Mouse (Mus musculus): ENCODE measurements at regions not wholly inside any gene's neighbourhood (a gene's known extent, or its start where the extent isn't known, plus 50 kb on each side); places are given as distances from the start of the nearest gene placed in this dataset.
"Not testable (repeated sequence)": the region's sequence is repeated elsewhere in the genome, so short reads cannot be mapped to it uniquely, and the experiment has no call there.

DNA sequence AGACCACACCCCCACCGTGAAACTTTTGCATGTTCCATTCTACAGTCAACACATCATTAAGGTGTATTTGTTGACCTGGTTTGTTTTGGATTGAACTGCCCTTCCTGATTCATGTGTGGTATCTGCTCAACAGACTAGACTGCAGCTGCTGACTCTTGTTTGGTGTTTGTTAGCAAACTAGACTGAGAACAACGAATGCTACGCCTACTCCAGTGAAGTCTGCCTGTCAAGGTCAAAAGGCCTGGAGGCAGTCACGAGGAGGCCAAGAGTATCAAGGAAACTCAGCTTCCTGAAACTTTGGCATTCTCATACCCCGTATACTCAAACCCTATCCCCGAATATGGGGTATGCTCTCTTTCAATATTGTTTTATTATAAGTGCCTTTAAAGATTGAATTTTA, 194.2 kb upstream of the Spin1 start:
- not testable (repeated sequence) for DNase-seq

DNA sequence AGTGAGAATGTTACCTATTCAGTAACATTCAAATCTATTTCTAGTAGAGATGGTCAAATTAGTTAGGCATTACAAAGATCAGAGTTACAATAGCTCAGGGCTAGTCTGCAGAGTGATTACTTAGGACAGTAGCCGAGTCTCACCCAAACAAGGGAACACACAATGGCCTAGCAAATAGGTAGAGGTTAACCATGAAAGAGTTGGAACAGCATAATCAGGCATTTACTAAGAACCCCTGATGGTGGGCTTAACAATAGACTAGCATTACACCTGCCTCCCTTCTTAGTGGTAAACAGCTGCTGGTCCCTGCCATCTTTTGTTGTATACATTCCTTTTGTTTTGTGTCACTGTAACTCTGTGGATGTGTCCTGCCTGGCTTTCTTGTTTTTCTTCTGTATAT, 193.8 kb upstream of the Spin1 start:
- no peak for DNase-seq

DNA sequence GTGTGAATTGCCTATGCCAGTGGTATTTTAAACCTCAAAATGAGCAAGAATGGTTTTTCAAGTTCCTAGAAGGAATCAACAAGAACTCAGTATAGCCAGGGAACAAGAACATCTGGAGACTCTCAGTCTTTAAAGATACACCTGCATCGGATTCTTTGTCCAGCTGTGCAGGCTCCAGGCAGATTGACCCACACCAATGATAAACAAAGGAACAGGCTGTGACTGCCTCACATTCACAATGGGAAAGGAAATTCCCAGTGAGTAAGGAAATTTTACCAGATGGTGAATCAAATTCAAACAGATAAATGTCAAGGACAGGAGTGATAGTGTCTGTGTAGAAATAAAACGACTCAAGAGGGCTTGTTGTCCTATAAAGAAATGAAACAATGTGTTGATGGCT, 187.9 kb upstream of the Spin1 start:
- not testable (repeated sequence) for DNase-seq

DNA sequence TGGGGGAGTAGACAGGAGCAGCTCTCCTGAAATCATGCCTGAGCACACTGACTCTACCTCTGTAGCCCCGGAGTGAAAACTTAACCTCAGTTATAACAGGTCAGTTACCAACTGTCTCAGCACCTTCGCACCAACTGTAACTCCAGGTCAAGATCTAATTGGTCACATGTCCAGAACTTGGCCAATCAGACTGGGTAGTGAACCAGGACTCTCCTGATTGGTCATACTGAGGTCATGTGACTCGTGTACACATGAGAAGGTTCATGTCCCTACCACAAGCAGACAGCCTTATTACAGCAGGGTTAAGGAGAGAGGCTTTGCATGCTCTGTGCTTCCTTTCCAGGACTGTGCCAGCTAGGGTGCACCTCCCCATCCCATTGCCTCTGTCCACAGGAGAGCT, 166.7 kb upstream of the Spin1 start:
- not testable (repeated sequence) for DNase-seq

DNA sequence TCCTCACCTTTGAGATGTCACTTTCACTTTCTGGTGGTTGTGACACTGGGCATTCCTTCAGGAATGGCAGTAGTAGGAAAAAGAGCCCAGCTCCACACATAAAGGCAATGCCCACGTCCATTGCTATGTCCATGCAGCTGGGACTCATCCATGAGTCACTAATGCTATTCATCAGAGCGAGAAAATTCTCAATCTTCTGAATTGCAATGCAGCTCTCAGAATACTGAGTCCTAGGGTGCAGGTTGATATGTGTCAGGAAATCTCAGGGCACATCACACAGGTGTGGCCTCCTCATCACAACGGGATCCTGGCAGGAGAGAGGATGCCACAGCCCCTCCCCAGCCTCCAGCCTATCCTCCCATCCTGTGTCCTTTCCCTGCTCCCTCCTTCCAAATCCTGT, 158.1 kb upstream of the Spin1 start:
- DNase-seq = no peak

DNA sequence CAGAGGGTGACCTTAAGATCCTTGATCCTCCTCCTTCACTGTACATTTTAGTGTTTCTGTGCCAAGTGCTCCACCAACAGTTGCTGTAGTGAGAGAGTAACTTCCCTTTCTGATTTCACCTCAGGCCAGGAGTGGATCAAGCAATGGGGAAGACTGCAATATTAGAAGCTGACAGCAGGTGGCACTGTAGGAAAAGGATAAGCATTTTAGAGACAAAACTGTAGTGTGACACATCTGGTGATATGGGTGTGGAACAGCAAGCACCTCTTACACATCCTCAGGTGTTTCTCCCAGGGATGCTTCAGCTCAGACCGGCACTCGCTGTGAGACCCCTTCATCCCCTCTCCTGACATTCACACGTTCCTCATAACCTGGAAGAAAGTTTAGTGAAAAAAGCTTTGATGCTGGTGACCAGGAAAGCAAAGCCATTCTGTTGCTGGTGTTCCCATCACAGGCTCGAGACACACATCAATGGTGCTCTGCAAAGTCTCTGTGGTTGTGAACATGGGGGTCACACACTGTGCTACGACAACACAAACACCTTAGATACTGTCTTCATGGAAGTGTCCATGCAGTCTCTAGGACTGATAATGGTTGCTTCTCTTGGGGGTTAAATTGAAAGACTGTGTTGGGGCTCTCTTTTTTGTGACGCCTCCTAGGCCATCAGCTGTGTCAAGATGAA, 151.0 kb upstream of the Spin1 start:
- DNase-seq = peak; percentile 90

DNA sequence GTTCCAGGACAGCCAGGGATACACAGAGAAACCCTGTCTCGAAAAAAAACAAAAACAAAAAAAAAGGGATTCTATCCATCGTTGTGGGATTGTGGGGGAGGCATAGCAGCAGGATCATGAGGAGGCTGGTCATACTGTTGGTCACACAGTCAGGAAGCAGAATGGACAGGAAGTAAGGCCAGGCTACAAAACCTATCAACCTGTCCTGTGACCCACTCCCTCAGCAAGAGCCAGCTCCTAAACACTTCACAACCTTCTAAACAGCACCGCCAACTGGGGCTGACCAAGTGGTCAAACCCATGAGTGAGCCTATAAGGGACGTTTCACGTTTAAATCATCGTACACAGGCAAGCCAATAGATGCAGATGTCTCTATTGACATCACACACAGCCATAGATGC, 146.0 kb upstream of the Spin1 start:
- DNase-seq = peak; percentile 2

DNA sequence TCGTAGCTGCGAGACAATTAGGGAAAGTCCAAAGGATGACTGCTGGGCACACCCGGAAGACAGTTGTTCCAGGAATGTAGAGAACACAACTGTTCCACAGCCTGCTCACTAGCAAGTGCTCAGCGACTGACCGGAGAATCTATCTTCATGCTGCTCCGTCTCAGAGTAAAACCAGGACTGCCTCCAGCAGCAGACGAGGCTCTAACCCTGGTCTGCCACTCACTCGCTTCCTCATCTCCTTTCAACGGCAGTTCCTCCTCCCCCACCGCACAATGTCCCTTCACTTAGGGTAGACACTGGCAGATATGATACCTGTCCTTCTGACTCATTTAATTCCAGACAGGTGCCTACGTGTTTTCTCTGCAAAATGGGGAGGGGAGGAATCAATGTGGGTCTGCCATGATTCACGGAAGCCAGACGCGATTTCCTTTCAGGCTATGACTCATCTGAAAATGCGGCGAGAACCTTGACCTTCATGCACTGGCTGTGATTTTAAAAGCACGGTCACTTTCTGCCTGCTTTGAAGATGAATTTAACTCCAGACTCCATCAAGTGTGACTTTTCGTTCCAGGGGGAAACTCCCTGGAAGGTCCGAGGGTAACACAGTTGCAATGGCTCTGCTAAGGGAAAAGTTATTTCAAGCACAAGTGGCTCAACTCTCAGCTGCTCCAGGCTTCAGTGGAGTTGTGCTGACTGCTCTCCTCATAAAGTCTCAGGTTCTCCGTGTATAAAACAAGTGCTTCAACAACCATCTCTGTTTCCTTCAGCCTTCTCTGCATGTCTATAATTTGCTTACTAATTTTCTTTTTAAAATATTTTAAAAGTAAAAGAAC, 142.4 kb upstream of the Spin1 start:
- DNase-seq = peak; percentile 17

DNA sequence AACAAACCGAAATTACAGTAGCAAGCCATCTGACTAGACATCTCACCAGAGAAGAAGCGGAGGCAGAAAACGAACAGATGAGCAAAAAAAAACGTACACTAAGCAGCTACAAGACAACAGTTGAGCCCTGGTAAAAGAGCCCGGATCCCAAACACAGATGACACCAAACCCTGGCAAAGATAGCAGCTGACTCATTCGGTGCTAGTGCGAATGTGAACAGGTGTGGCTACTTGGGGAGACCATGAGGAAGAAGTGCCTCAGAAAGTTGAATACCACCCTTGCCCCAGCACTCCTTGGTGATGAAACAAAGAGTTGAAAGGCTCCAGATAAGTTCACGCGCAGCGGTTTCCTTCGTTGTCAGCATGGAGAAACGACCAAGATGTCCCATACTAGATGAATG, 139.8 kb upstream of the Spin1 start:
- DNase-seq = no peak

DNA sequence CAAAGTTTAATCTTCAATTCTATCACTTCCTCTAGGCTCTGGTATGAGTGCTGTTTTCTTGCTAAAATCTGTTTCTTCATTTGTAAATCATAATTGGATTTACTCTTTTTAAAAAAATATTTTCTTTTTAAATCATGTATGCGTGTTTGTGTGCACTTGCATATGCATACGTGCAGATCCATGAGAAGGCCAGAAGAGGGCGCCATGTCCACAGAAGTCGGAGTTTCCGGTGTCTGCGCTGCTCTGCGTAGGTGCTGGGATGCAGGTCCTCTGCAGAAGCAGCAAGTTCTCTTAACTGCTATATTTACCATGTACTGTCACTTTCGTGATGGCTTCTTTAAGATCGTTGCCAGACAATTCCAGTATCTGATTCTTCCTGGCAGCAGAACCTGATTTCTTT, 136.6 kb upstream of the Spin1 start:
- peak; percentile 43 for DNase-seq

DNA sequence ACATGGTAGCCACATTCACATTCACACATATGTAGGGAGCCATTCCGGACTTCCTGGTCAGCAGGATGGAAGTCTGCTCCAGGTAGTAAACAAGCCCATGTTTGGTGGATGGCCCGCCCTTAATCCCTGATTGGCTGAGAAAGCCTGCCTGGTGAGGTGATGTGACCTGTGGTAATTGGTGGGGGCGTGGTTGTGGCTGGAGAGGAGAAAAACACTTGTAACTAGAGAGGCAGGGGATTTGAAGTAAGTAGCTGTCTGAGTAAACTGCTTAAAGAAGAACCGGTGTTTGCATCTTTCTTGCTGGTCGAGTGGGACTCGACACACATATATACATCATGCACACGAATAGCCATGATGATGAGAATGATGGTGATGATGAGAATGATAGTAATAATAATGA, 135.6 kb upstream of the Spin1 start:
- DNase-seq = not testable (repeated sequence)

DNA sequence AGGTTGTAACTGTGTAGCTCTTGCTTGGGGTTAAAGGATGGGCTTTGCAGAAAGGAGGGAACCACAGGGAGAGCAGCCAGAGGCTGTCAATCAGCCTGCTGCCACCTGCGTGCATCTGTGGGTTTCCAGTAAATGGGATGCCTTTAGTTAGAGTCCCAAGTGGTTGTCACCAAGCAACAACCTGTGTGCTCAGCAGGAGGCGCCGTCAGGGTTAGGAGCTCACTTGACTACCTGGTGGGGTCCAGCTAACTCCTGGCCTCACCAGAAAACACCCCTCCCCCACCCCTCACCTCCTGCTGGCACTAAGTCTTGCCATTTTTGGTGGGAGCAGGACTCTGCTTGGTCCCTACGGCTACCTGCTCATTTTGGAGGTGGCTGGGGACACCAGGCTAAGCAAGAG, 135.0 kb upstream of the Spin1 start:
- DNase-seq = no peak

DNA sequence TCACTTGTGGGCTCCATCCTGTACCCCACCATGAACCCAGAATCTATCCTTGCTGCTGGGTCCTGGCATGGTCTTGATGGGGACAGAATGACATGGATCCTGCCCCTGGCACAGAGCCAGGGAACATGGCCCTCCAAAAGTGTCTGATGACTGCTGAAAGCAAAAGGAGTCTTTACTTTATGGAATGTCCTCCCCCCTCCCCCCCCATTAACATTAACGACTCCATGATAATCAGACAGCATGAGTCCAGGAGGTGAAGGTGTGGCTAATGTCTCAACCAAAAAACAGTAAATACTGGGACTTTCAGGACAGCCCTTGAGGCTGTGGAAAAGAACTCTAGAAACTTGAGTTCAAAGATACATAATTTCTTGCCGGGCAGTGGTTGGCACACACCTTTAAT, 133.9 kb upstream of the Spin1 start:
- DNase-seq = no peak

DNA sequence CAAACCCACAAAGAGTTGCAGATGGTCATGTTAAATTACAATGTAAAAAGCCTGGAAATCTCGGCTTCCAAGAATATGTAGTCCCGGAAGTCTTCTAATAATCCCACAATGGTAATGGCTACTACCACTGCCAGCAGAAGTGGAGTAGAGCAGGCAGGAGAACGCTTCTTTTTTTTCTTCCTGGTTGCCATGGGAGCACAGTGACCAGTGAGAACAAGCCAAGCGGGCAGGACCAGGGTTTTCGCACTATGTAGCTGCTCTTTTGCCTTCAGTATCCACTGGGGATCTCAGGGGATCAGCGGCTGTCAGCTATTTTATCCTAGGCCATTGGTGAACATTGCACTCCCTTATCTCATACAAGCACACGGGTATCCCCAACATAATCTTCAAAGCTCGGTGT, 127.3 kb upstream of the Spin1 start:
- DNase-seq = no peak

DNA sequence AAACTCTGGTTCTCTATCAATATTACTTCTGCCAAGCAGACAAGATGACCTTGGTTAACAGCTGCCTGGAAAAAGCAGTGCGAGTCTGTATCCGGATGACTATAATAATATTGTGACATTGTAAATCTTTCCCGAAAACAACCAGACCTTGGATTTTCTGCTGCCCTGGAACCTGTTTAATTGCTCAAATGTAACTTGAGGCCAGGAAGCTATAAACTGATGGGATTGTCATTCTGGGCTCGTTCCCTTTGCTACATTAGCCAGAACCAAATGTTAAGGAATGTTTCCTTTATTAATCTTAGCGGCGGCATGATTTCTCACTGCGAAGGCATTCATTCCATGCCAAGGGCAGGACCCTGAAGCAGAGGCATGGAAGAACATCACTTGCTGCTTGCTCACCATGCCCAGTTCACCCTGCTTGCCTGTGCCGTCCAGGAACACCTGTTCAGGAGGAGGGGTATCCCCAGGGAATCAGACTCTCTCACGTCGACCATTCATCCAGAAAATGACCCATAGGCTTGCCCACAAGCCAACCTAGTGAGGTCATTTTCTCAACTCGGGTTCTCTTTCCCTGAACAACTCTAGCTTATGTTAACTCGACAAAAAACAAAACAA, 125.3 kb upstream of the Spin1 start:
- DNase-seq = peak; percentile 13

DNA sequence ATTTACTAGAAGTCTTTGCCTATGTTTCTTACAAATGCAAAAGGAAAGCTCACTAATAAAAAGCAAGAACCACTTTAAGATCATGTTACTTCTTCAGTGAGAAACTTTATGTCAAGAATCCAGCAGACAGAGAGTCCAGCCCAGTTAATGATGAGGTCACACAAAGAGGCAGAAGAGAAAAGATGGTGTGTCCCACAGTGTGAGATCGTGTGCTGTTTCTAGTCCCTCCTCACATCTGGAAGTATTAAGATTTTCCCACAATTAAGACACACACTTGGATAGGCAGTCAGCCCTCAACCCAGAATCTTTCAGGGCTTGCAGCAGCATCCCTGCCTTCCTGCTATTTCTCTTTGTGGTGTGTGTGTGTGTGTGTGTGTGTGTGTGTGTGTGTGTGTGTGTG, 118.7 kb upstream of the Spin1 start:
- no peak for DNase-seq

DNA sequence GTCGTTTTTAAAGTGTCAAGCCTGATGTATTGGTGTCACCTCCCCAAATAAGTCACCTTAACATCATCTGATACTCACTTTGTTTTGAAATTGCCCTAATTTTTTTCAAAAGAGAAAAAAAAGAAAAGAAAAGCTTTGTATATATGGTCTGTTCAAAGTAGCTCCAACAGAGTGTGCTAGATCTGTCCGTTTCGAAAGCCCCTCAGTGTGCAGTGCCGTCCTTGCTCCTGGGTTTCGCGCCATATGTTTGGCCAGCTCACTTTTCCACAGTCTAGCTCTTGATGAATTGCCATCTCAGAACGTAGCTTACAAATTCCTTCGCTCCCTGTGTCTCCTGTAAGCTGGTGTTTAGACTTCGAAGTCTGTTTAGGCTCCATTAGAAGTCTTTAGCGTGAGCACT, 117.7 kb upstream of the Spin1 start:
- no peak for DNase-seq

DNA sequence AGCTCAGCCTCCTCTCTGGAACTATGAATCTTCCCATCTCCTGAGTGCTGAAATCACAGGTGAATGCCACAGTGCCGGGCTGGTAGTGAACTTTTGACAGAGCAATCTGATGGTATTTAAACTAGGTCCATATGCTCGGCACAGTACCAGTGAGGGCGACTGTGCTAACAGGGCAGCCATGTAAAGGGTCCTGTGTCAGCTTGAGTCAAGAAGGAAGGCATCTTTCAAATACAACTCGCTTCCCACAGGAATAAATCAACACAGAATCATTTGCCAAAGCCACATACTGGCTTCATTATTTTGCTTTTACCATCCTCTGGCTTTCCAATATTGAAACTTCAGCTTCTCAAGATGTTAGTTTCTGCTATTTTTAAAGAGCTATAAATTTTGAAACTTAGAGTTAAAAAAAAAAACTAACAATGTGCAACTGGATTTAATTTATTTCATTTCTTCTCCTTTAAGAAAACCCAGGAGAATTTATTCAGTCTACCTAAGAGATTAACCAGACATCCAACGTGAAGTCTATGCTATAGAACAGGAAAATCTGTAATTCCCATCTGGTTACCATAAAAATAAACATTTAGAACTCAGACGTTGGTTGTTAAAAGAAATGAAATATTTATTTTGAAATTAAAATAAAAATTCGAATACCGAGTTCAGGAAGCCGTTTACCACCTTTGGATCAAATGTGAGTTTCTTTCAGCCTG, 108.8 kb upstream of the Spin1 start:
- no peak for DNase-seq

DNA sequence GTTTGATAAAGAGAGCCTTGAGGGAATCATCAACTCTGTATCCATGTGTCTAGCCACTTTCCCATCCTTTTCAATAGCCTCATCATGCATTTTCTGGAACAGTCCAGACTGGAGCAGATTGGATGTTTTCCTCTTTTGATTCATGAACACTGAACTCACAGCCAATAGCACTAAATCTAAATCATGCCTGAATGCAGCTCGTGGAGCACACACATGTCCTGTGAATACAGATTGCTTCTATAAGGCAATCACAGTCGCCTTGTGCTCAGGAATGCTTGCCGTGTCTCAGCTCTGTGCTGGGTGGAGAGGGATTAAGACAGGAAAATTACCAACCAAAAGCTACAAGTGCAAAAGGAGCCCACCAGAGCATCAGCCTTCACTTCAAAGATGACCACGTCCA, 100.9 kb upstream of the Spin1 start:
- DNase-seq = no peak

DNA sequence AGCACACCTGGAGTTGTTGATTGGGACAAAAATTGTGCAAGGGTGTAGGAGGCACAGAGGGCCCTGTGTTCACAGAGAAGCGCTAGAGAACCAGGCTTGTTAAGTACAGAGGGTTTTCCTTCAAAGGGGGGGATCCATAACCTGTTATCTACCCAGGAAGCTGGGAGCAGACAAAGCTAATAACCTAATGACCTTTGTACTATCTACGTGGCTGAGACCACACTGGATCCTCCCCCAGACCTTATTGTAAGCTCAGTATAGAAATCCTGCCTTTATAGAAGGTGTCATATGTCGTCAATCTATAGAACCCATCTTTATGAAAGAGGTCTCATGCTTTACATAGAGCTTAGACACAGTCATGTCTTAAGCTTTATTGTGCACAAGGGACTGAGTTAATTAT, 95.9 kb upstream of the Spin1 start:
- DNase-seq = no peak

DNA sequence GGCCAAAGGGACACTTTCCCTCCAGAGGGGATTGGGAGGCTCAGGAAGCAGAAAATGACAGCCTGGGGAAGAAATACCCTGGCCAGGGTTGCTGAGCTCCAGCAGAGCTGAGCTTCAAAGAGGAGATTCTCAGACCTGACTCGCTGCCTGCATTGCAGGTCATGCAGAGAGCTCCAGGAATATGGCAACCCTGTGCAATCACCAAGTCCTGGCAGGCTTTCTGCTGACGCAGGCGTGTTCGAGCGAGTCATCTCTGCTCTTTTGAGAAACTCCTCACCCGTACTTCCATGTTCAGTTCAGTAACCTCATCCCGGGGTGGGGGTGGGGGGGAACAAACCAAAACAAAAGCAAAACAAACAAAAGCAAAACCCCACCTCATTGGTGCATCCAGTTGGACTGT, 89.9 kb upstream of the Spin1 start:
- no peak for DNase-seq

DNA sequence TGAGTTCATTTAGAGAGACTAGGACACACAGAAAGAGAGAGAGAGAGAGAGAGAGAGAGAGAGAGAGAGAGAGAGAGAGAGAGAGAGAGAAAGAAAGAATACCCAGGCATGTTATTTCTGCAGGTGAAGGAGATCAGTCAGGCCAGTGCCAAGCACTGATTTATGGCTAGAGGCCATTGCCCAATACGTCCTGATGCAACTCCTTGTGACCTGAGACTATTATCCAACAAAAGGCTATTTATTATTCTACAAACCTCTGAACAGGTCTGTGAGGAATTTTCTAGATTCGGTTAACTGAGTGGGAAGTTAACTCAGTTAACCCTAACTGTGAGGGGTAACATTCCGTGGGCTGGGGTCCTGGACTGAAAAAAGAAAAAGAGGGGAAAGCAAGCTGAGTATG, 84.5 kb upstream of the Spin1 start:
- DNase-seq = no peak

DNA sequence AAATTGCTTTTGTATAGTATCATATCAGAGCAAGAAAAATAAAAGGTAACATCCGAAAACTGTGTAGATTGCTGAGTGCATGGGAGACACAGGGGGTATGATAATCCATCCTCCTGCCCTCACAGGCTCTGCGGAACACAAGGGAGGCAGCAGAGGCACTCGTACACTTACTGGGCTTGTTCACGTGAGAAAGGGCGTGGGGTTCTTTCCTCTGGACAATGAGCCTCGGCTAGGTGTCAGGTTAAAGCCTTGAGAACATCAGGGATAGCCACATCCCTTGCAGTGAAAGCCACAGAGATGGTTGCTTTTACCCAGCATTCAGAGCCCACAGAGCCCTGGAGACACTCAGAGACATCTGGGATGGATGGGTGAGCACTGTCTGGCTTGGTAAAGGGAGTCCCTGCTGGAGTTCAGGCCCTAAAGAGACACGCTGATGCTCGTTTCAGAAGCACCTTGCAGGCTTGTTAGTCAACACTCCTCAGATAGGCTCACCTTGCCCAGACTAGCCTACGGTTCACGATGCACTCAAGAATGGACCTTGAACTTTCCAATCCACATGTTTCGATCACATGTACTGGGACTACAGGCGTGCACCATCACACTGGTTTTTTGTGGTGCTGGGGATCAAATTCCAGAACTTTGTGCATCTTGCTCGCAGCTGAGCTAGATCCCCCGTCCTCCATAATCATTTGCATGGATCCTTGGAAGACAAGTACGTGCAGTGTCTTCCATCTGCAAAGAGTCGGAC, 83.5 kb upstream of the Spin1 start:
- DNase-seq = no peak

Data from kidney, postnatal 10 days (tissue).